Mouse (Mus musculus): ENCODE results near the gene Gpc6. TPM values are rescaled to one million over a fixed set of nuclear protein-coding genes. Genes with fewer than 3 reads are reported as not detected.
"Not testable (repeated sequence)": the region's sequence is repeated elsewhere in the genome, so short reads cannot be mapped to it uniquely, and the experiment has no call there.

Gpc6 gene
- polyA plus RNA-seq, 1 experiment from 2014 or later = 57.9 TPM

- H3K4me1 ChIP-seq (replicated peaks; ENCODE audit: control insufficient read depth, insufficient read depth, low read length) = no peaks in the 10 kb centered on the region
- DNase-seq (ENCODE audit: low spot score) (no peak), ATAC-seq (replicated peaks; ENCODE audit: low FRiP score, low TSS enrichment, low read depth) (no peak)
- H3K9me3 ChIP-seq (ENCODE audit: control insufficient read depth, low read length) = no peaks in the 10 kb centered on the region; the same call in 1 of the 2 replicates
- no peak overlapping the region for H3K4me2 ChIP-seq (ENCODE audit: low read length)
- no peaks in the 10 kb centered on the region for H3K36me3 ChIP-seq (ENCODE audit: control insufficient read depth, insufficient read depth, low read length)
- no peak overlapping the region for H3K9ac ChIP-seq (ENCODE audit: low read length)
- H3K4me3 ChIP-seq (ENCODE audit: low read depth, low read length) = no peak overlapping the region
- no peak overlapping the region for H3K27ac ChIP-seq (ENCODE audit: low read depth)
- 58% methylated on average over 7 of the region's 7 CpGs for WGBS
- H3K27me3 ChIP-seq (replicated peaks; ENCODE audit: control insufficient read depth, insufficient read depth, low read length) = no peaks in the 10 kb centered on the region
Measured at GRCm38 (mm10) chr14:117426116-117426515, 501.0 kb downstream of the Gpc6 start.

- H3K9me3 ChIP-seq (ENCODE audit: control insufficient read depth, low read length) = no peaks in the 10 kb centered on the region; the same call in 1 of the 2 replicates
- no peak overlapping the region for H3K27ac ChIP-seq (ENCODE audit: low read depth)
- no peaks in the 10 kb centered on the region for H3K4me1 ChIP-seq (replicated peaks; ENCODE audit: control insufficient read depth, insufficient read depth, low read length)
- no peak overlapping the region for H3K4me2 ChIP-seq (ENCODE audit: low read length)
- H3K9ac ChIP-seq (ENCODE audit: low read length) = no peak overlapping the region
- no peaks in the 10 kb centered on the region for H3K27me3 ChIP-seq (replicated peaks; ENCODE audit: control insufficient read depth, insufficient read depth, low read length)
- H3K36me3 ChIP-seq (ENCODE audit: control insufficient read depth, insufficient read depth, low read length) = no peaks in the 10 kb centered on the region
- no peak overlapping the region for H3K4me3 ChIP-seq (ENCODE audit: low read depth, low read length)
- ATAC-seq (replicated peaks; ENCODE audit: low FRiP score, low TSS enrichment, low read depth) (no peak), DNase-seq (ENCODE audit: low spot score) (no peak)
- 38% methylated on average over 3 of the region's 3 CpGs for WGBS
Measured at GRCm38 (mm10) chr14:117427776-117428175, 502.7 kb downstream of the Gpc6 start.

- WGBS = 94% methylated on average over 13 of the region's 13 CpGs
- no peak for DNase-seq (ENCODE audit: low spot score)
- Histone ChIP-seq H3K9me3 (ENCODE audit: control insufficient read depth, low read length) (no peaks in the 10 kb centered on the region), H3K27ac (ENCODE audit: low read depth) (no peak overlapping the region), H3K4me1 (replicated peaks; ENCODE audit: control insufficient read depth, insufficient read depth, low read length) (no peaks in the 10 kb centered on the region), H3K9ac (ENCODE audit: low read length) (no peak overlapping the region), H3K27me3 (replicated peaks; ENCODE audit: control insufficient read depth, insufficient read depth, low read length) (no peaks in the 10 kb centered on the region), H3K36me3 (ENCODE audit: control insufficient read depth, insufficient read depth, low read length) (peaks cover 4% of the 10 kb centered on the region; the same call in 1 of the 2 replicates), H3K4me3 (ENCODE audit: low read depth, low read length) (no peak overlapping the region), H3K4me2 (ENCODE audit: low read length) (no peak overlapping the region)
- ATAC-seq (replicated peaks; ENCODE audit: low FRiP score, low TSS enrichment, low read depth) = no peak
Measured at GRCm38 (mm10) chr14:117435739-117436138, 510.6 kb downstream of the Gpc6 start.

GRCm38 (mm10) chr14:117446675-117447231 is 521.6 kb downstream of the Gpc6 start:
- ATAC-seq (replicated peaks; ENCODE audit: low FRiP score, low TSS enrichment, low read depth) = peak; percentile 43; the same call in 1 of the 2 replicates
- not testable (repeated sequence) for H3K4me1 ChIP-seq (replicated peaks; ENCODE audit: control insufficient read depth, insufficient read depth, low read length); H3K9ac ChIP-seq (ENCODE audit: low read length); H3K27me3 ChIP-seq (replicated peaks; ENCODE audit: control insufficient read depth, insufficient read depth, low read length); H3K9me3 ChIP-seq (ENCODE audit: control insufficient read depth, low read length); H3K36me3 ChIP-seq (ENCODE audit: control insufficient read depth, insufficient read depth, low read length); H3K4me2 ChIP-seq (ENCODE audit: low read length); H3K27ac ChIP-seq (ENCODE audit: low read depth); H3K4me3 ChIP-seq (ENCODE audit: low read depth, low read length); DNase-seq (ENCODE audit: low spot score)
- WGBS = 97% methylated on average over 2 of the region's 2 CpGs

GRCm38 (mm10) chr14:117451391-117451991 is 526.4 kb downstream of the Gpc6 start:
- H3K9ac ChIP-seq (ENCODE audit: low read length) = no peak overlapping the region
- H3K4me3 ChIP-seq (ENCODE audit: low read depth, low read length) = no peak overlapping the region
- no peaks in the 10 kb centered on the region for H3K9me3 ChIP-seq (ENCODE audit: control insufficient read depth, low read length)
- no peak overlapping the region for H3K4me2 ChIP-seq (ENCODE audit: low read length)
- 68% methylated on average over 3 of the region's 3 CpGs for WGBS
- no peak overlapping the region for H3K27ac ChIP-seq (ENCODE audit: low read depth)
- no peaks in the 10 kb centered on the region for H3K27me3 ChIP-seq (replicated peaks; ENCODE audit: control insufficient read depth, insufficient read depth, low read length)
- DNase-seq (ENCODE audit: low spot score) = no peak
- no peaks in the 10 kb centered on the region for H3K36me3 ChIP-seq (ENCODE audit: control insufficient read depth, insufficient read depth, low read length)
- no peak for ATAC-seq (replicated peaks; ENCODE audit: low FRiP score, low TSS enrichment, low read depth)
- no peaks in the 10 kb centered on the region for H3K4me1 ChIP-seq (replicated peaks; ENCODE audit: control insufficient read depth, insufficient read depth, low read length)

GRCm38 (mm10) chr14:117452150-117452549 is 527.0 kb downstream of the Gpc6 start:
- DNase-seq (ENCODE audit: low spot score) (no peak), ATAC-seq (replicated peaks; ENCODE audit: low FRiP score, low TSS enrichment, low read depth) (no peak)
- no peaks in the 10 kb centered on the region for H3K4me1 ChIP-seq (replicated peaks; ENCODE audit: control insufficient read depth, insufficient read depth, low read length)
- H3K9ac ChIP-seq (ENCODE audit: low read length) = no peak overlapping the region
- no peak overlapping the region for H3K27ac ChIP-seq (ENCODE audit: low read depth)
- WGBS = 75% methylated on average over 7 of the region's 7 CpGs
- no peak overlapping the region for H3K4me2 ChIP-seq (ENCODE audit: low read length)
- H3K27me3 ChIP-seq (replicated peaks; ENCODE audit: control insufficient read depth, insufficient read depth, low read length) = no peaks in the 10 kb centered on the region
- no peak overlapping the region for H3K4me3 ChIP-seq (ENCODE audit: low read depth, low read length)
- H3K36me3 ChIP-seq (ENCODE audit: control insufficient read depth, insufficient read depth, low read length) = no peaks in the 10 kb centered on the region
- no peaks in the 10 kb centered on the region for H3K9me3 ChIP-seq (ENCODE audit: control insufficient read depth, low read length)

- no peaks in the 10 kb centered on the region for H3K4me1 ChIP-seq (replicated peaks; ENCODE audit: control insufficient read depth, insufficient read depth, low read length)
- no peak overlapping the region for H3K4me2 ChIP-seq (ENCODE audit: low read length)
- no peaks in the 10 kb centered on the region for H3K9me3 ChIP-seq (ENCODE audit: control insufficient read depth, low read length)
- no peaks in the 10 kb centered on the region for H3K36me3 ChIP-seq (ENCODE audit: control insufficient read depth, insufficient read depth, low read length)
- H3K9ac ChIP-seq (ENCODE audit: low read length) = no peak overlapping the region
- DNase-seq (ENCODE audit: low spot score) (no peak), ATAC-seq (replicated peaks; ENCODE audit: low FRiP score, low TSS enrichment, low read depth) (no peak)
- no peaks in the 10 kb centered on the region for H3K27me3 ChIP-seq (replicated peaks; ENCODE audit: control insufficient read depth, insufficient read depth, low read length)
- H3K4me3 ChIP-seq (ENCODE audit: low read depth, low read length) = no peak overlapping the region
- no peak overlapping the region for H3K27ac ChIP-seq (ENCODE audit: low read depth)
- WGBS = 68% methylated on average over 2 of the region's 2 CpGs
Measured at GRCm38 (mm10) chr14:117473378-117473777, 548.3 kb downstream of the Gpc6 start.

GRCm38 (mm10) chr14:117478879-117479278 is 553.8 kb downstream of the Gpc6 start:
- no peak overlapping the region for H3K4me2 ChIP-seq (ENCODE audit: low read length)
- no peaks in the 10 kb centered on the region for H3K27me3 ChIP-seq (replicated peaks; ENCODE audit: control insufficient read depth, insufficient read depth, low read length)
- DNase-seq (ENCODE audit: low spot score) = no peak
- no peaks in the 10 kb centered on the region for H3K36me3 ChIP-seq (ENCODE audit: control insufficient read depth, insufficient read depth, low read length)
- no peaks in the 10 kb centered on the region for H3K9me3 ChIP-seq (ENCODE audit: control insufficient read depth, low read length)
- H3K9ac ChIP-seq (ENCODE audit: low read length) = no peak overlapping the region
- H3K4me3 ChIP-seq (ENCODE audit: low read depth, low read length) = no peak overlapping the region
- no peak for ATAC-seq (replicated peaks; ENCODE audit: low FRiP score, low TSS enrichment, low read depth)
- WGBS = 37% methylated on average over 3 of the region's 3 CpGs
- H3K27ac ChIP-seq (ENCODE audit: low read depth) = no peak overlapping the region
- H3K4me1 ChIP-seq (replicated peaks; ENCODE audit: control insufficient read depth, insufficient read depth, low read length) = peaks cover 11% of the 10 kb centered on the region

GRCm38 (mm10) chr14:117487161-117487754 is 562.1 kb downstream of the Gpc6 start:
- Histone ChIP-seq H3K4me1 (replicated peaks; ENCODE audit: control insufficient read depth, insufficient read depth, low read length) (0 out of 2 replicates have a peak, but pooled peaks cover 5% of the 10 kb centered on the region), H3K4me3 (ENCODE audit: low read depth, low read length) (no peak overlapping the region), H3K36me3 (ENCODE audit: control insufficient read depth, insufficient read depth, low read length) (no peaks in the 10 kb centered on the region), H3K27ac (ENCODE audit: low read depth) (no peak overlapping the region), H3K27me3 (replicated peaks; ENCODE audit: control insufficient read depth, insufficient read depth, low read length) (no peaks in the 10 kb centered on the region), H3K4me2 (ENCODE audit: low read length) (no peak overlapping the region), H3K9me3 (ENCODE audit: control insufficient read depth, low read length) (no peaks in the 10 kb centered on the region), H3K9ac (ENCODE audit: low read length) (no peak overlapping the region)
- ATAC-seq (replicated peaks; ENCODE audit: low FRiP score, low TSS enrichment, low read depth) (no peak), DNase-seq (ENCODE audit: low spot score) (peak; percentile 45)
- 64% methylated on average over 4 of the region's 4 CpGs for WGBS
